Mouse (Mus musculus) C2C12 (cell line): Measurements from ENCODE around the gene Olfr44. TPM values are rescaled to one million over a fixed set of nuclear protein-coding genes. Genes with fewer than 3 reads are reported as not detected.

ENCODE experiments used
- H3K27me3 ChIP-seq: one replicate; pipeline ENCODE4 v1.6.1; 2011; ENCODE audit not compliant: control insufficient read depth, insufficient read depth, insufficient read length
- H3K36me3 ChIP-seq: one replicate; pipeline ENCODE4 v1.6.1; 2011; ENCODE audit not compliant: control insufficient read depth, insufficient read depth
- H3K4me3 ChIP-seq: one replicate; pipeline ENCODE4 v1.5.1; 2011; ENCODE audit warnings: mild to moderate bottlenecking, control low read depth; ENCODE audit not compliant: poor library complexity, insufficient read depth, severe bottlenecking
- H3K79me2 ChIP-seq: one replicate; pipeline ENCODE4 v1.6.1; 2011; ENCODE audit not compliant: control insufficient read depth, insufficient read depth
- H3K79me3 ChIP-seq: one replicate; pipeline ENCODE4 v1.6.1; 2011; ENCODE audit warnings: low read depth, control low read depth
- H3ac ChIP-seq: one replicate; pipeline ENCODE3; 2011; ENCODE audit warnings: low read depth; ENCODE audit not compliant: control insufficient read depth, insufficient read length
- CEBPB ChIP-seq: IDR thresholded peaks from one replicate; pipeline ENCODE4 v1.6.1; 2011; ENCODE audit warnings: low read depth, mild to moderate bottlenecking, control low read depth, moderate library complexity
- CTCF ChIP-seq: IDR thresholded peaks from one replicate; pipeline ENCODE4 v1.5.1; 2011; ENCODE audit not compliant: control insufficient read depth, insufficient read depth, insufficient read length
- FOSL1 ChIP-seq: IDR thresholded peaks from one replicate; pipeline ENCODE4 v1.8.0; 2011; ENCODE audit warnings: mild to moderate bottlenecking, low read length; ENCODE audit not compliant: poor library complexity, insufficient read depth, severe bottlenecking
- MAX ChIP-seq: IDR thresholded peaks from one replicate; pipeline ENCODE4 v1.6.1; 2011; ENCODE audit warnings: mild to moderate bottlenecking, control low read depth
- MYOD1 ChIP-seq: IDR thresholded peaks from one replicate; pipeline ENCODE4 v1.6.1; 2011; ENCODE audit warnings: low read depth; ENCODE audit not compliant: control insufficient read depth, insufficient read length
- MYOG ChIP-seq: IDR thresholded peaks from one replicate; pipeline ENCODE4 v1.6.1; 2011; ENCODE audit not compliant: control insufficient read depth, insufficient read length; ENCODE audit errors: extremely low read depth
- USF1 ChIP-seq: IDR thresholded peaks from one replicate; pipeline ENCODE4 v1.6.1; 2011; ENCODE audit warnings: low read depth, mild to moderate bottlenecking, control low read depth, moderate library complexity
- long read RNA-seq, 2 experiments: library from polyadenylated mRNA; unstranded; transcript quantifications; one replicate each; pipeline ENCODE4 v2.0.0; 2019 to 2020
- polyA plus RNA-seq: library from polyadenylated mRNA; unstranded; fragments of >200 nt; fragmentation: generic; extraction: Trizol; gene quantifications from one replicate; pipeline ENCODE4 v1.2.1, GENCODE M21; 2012; ENCODE audit warnings: missing spikeins

Olfr44 gene
- polyA plus RNA-seq, result not detected
- long read RNA-seq, experiment 1, result 0 reads
- long read RNA-seq, experiment 2, result 0 reads

DNA sequence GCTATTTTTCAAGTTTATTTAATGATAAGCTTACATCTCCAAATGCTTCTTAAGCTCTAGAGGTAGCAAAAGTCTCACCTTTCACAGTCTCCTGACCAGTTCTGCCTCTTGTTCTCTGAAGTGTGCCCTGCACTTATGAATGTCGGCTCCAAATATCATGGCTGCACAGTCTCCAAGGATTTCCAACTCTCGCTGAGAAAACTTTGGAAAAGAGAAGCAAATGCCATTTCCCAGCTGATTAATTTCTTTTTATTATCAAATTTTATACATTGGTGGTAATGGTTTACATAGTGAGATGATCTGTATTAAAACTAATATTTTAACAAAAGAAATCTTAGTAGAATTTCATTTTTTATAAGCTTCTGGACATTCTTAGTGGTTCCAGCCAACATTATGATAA, at the start of gene Olfr44:
Olfr44 (minus strand) TSS at position 101 of the 400 bp plus-strand sequence.
- Histone ChIP-seq H3K27me3 (no peaks in the 10 kb centered on the region), H3K36me3 (no peaks in the 10 kb centered on the region), H3ac (no peak within 1 kb of the TSS), H3K4me3 (no peak within 1 kb of the TSS), H3K79me2 (no peaks in the 10 kb centered on the region), H3K79me3 (no peaks in the 10 kb centered on the region)
- TF ChIP-seq MYOD1 (no peak), MAX (no peak), CTCF (no peak), USF1 (no peak)

DNA sequence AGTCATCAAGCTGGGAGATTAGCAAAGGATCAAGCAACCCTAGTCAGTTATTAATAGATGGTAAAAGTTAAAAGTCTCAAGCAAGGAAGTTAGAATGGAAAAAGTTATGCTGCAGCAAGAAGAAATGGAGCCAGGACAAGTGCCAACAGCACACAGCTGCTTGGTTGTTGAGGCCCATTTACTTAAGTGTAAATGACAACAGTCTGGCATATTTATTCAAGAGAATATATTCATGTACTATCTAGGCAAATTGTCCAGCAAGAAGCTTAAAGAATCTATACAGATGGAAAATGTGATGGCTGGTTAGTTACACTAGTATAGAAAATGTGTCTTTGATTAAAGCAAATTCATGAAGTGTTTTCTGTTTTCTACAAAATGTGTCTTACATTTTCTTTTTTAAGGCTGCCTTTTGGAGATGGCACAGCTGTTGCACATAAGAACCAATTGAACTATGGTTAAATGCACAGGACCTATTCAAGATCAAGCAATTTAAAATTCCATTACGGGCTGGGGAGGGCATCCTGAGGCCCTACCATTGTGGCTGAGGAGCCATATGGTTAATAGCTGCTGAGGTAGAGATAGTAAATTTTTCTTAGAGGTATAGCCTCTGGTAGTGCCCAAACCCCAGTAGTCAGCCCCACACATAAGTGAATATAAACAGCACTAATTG, 30.0 kb upstream of the Olfr44 start:
- Histone ChIP-seq H3K27me3 (no peaks in the 10 kb centered on the region), H3K4me3 (no peak overlapping the region), H3K79me3 (no peaks in the 10 kb centered on the region), H3K79me2 (no peaks in the 10 kb centered on the region), H3ac (no peak overlapping the region), H3K36me3 (no peaks in the 10 kb centered on the region)
- TF ChIP-seq FOSL1, result no peak
- no peak for TF ChIP-seq MYOD1
- TF ChIP-seq MAX, result no peak
- TF ChIP-seq CEBPB, result no peak
- no peak for TF ChIP-seq CTCF

DNA sequence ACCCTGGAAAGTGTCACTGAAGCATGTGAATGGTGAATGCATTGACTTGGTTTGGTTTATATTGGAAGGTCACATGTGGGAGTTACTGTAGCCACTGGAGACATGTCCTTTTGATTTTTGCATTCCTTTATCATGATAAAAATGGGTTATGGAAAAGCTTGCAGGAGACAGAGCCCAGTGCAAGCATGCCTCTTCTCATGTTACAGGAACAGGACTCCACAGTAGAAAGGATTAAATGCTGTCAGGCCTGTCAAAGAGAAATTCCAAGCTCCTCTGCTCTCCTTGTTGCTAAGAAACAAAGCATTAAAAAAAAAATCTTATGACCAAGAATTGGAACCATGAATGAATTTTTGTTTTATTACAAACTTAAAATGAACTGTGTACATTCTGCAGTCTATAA, 24.8 kb upstream of the Olfr44 start:
- H3K27me3 ChIP-seq, result no peaks in the 10 kb centered on the region
- no peaks in the 10 kb centered on the region for H3K79me3 ChIP-seq
- H3K79me2 ChIP-seq, result no peaks in the 10 kb centered on the region
- no peak overlapping the region for H3ac ChIP-seq
- H3K36me3 ChIP-seq, result no peaks in the 10 kb centered on the region
- TF ChIP-seq MAX, result no peak
- TF ChIP-seq MYOG, result no peak
- TF ChIP-seq FOSL1, result no peak
- no peak for TF ChIP-seq USF1
- TF ChIP-seq MYOD1, result no peak
- TF ChIP-seq CTCF, result no peak
- no peak for TF ChIP-seq CEBPB
- H3K4me3 ChIP-seq, result no peak overlapping the region

DNA sequence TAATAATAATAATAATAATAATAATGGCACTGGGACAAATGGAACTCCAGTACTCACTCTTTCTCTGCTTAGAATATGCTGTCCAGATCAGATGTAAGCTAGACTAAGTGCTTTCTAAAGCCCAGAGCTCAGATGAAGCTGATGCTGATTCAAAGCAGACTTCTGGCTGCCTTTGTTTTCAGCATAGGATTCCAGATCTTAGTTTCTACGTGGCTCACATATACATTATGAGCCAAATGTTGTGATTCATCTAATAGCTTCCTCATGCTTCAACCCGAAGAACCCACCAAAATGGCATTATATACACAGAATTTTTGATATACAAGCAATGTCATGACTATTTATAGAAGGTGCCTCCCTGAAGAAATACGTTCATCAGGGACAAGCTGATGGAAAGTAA, 21.7 kb upstream of the Olfr44 start, which contains the start of gene Olfr957:
Olfr957 (minus strand) TSS at position 279 of the 400 bp plus-strand sequence.
- no peaks in the 10 kb centered on the region for H3K27me3 ChIP-seq
- H3K79me2 ChIP-seq, result no peaks in the 10 kb centered on the region
- no peaks in the 10 kb centered on the region for H3K79me3 ChIP-seq
- no peaks in the 10 kb centered on the region for H3K36me3 ChIP-seq
- H3K4me3 ChIP-seq, result no peak within 1 kb of the TSS
- TF ChIP-seq FOSL1, result no peak
- no peak for TF ChIP-seq MYOD1
- TF ChIP-seq MYOG, result no peak
- H3ac ChIP-seq, result no peak within 1 kb of the TSS

DNA sequence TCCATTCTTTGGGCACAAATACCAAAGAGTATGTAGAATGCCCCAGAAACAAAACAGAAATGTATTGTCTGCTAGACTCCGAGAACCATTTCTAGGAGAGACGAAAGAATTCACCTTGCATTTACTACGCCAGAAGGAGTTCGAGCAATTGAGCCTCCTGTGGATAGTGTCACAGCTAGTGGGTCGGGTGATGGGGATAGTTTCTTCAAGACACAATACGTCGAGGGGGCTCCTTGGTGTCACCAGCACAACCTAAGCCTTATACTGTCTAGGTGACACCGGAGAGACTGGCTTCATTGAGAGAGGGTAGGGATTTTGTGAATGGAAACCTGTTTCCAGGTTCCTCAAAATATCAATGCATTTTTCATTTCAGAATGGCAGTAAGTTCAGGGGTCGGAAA, 15.6 kb upstream of the Olfr44 start:
- TF ChIP-seq FOSL1 (no peak), CTCF (no peak), MAX (no peak), CEBPB (no peak), MYOG (no peak), USF1 (no peak), MYOD1 (no peak)

DNA sequence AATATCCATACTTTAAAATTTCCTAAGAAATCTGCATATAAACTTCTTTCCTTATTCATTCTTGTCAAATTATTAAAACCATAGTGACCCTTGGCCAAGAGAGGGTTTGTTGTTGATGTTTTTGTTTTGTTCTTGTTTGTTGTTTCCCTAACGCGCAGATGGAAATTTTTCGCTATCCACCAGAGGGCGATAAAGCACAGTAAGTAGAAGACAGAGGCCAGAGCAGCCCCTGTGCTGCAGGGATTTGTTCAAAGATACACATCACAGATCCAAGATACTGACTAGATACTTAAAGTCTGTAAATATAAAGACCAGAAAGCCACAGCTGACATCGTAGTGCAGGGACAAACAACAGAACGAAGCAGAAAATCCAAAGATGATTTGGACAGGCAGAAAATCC, 15.2 kb upstream of the Olfr44 start:
- no peak for TF ChIP-seq CTCF
- TF ChIP-seq MYOD1, result no peak
- no peak for TF ChIP-seq FOSL1
- TF ChIP-seq CEBPB, result no peak
- TF ChIP-seq MAX, result no peak
- no peak for TF ChIP-seq MYOG
- H3K36me3 ChIP-seq, result no peaks in the 10 kb centered on the region
- no peaks in the 10 kb centered on the region for H3K27me3 ChIP-seq
- no peaks in the 10 kb centered on the region for H3K79me3 ChIP-seq
- H3K79me2 ChIP-seq, result no peaks in the 10 kb centered on the region
- no peak overlapping the region for H3K4me3 ChIP-seq
- no peak overlapping the region for H3ac ChIP-seq

More for the DNA sequence above, 15.6 kb upstream of the Olfr44 start:
- H3ac ChIP-seq, result no peak overlapping the region
- no peaks in the 10 kb centered on the region for H3K79me2 ChIP-seq
- H3K36me3 ChIP-seq, result no peaks in the 10 kb centered on the region
- no peaks in the 10 kb centered on the region for H3K79me3 ChIP-seq
- no peaks in the 10 kb centered on the region for H3K27me3 ChIP-seq
- no peak overlapping the region for H3K4me3 ChIP-seq
